Mouse (Mus musculus) ovary, adult 2 months (tissue): ENCODE data around the gene Padi3. TPM values are rescaled to one million over a fixed set of nuclear protein-coding genes. Genes with fewer than 3 reads are reported as not detected.

ENCODE experiments used
- polyA plus RNA-seq: library from polyadenylated mRNA; depleted of rRNA; stranded (reverse); fragments of >200 nt; gene quantifications from 2 replicates; pipeline ENCODE4 v1.2.3, GENCODE M21; 2012; rRNA removed

Gene Padi3
- 0.17 and 0.28 TPM in 2 replicates for polyA plus RNA-seq

DNA sequence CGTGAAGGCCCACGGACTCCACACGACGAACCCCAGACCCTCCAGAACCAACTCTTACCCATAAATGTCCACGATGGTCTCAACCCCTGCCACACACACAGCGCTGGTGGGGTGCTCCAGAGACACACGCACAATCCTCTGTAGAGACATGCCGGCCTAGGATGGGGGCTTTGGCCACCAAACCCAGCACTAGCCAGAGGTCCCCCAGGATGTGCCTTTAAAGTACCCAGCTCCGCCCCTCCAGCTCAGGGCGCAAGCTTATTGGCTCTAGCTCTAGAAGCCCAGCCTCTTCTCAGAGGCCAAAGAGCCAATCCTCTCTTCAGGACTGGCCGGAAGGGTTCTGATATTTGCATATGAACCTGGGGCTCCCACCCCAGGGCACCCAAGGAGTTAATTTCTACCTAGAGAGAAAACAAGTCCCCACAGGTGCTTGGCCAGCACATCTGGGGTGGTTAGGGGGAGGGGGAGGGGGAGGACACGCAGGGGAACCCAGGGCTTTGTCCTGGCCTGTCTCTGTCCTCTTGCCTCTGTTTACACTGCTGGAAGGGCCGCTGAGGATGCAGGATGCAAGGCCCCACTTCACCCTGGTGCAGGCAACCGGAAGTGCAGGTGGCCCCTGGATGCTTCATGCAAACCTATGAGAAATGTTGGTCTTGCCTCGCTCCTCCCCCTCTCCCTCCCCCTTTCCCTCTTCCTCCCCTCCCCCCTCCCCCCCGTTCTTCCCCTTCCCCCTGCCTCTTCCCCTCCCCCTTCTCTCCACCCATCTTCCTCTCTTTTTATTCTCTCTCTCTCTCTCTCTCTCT is at the start of gene Padi3:
Padi3 (minus strand) TSS at position 191 of the 803 bp plus-strand sequence.

DNA sequence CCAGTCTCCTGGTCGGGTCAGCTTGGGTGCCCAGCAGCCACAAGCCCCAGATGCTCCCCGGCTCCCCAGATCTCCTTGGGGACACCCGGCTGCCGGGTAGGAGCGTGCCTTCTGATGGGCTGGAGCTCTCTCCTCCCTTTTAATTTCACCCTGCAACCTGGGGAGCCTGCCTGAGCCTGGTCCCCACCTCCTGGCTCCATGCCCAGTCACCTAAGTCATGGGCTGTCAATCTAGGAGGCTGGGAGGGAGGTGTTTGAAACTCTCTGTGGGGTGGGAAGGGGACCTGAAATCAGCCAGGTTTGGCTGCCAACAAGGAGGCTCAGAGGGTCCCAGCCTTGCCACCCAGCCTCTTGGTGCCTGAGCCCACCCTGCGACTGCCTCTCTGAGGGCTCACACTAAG is 35.2 kb upstream of the Padi3 start, which contains the start of gene Padi1:
Padi1 (minus strand) TSS at position 113 of the 400 bp plus-strand sequence.

DNA sequence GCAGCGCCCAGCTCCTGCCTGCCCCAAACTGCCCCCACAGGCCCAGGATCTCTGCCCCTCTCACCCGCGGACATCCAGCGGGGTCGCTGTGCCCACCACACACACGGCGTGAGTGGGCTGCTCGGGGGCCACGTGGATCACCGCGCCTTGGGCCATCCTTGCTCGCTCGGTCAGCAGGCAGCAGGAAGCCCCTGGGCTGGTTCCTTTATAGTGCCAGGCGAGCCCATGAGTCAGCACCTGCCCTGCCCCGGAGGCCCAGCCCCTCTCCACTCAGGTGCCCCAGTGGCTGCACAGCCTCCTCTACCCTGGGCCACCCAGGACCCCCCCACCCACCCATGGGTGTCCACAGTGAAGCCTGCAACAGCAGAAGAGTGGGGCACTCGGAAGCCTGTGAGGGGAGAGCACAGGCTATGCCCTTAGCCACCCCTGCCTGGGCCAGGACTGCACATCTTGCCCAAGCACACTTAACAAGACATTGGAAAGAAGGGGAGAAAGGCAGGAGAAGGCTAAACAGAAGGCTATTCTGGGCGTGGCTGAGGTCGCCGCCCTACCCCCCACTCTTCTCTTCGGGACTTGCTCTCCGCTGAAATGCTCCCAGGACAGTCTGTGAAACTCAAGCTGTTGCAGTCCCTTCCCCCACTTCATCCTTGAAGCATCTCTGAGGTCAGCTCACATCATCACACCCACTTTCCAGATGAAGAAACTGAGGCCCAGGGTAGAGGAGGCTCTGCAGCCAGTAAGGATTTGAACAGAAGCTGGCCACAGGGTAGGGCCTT is 36.2 kb downstream of the Padi3 start, which contains the start of gene Padi4:
Padi4 (minus strand) TSS at position 212 of the 776 bp plus-strand sequence.

DNA sequence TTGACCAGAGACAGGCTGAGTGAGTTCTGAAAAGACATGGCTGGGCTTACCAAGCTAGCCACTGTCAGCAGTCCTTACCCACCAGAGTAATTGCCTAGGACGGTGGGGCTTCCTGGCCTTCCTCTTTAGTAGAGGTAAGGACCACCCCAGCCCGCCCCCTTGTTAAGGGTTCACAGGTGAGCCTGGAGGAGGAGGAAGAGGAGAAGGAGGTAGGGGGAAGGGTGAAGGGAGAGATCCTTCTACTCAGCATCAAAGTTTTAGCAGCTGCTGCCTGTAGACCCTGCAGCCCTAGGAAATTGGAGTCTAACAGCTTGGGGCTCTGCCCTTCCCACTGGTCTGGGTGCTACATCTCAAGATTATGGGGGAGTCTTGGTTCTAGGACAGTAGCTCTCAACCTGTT is 67.9 kb downstream of the Padi3 start, which contains the start of gene Padi6:
Padi6 (minus strand) TSS at position 101 of the 400 bp plus-strand sequence.

Other genes with a start within 250 kb of the Padi3 start
- gene Arhgef10l, start 144.6 kb downstream of the Padi3 start, polyA plus RNA-seq: 45.7 and 56.8 TPM in 2 replicates
- 94.8 and 110 TPM in 2 replicates for gene Rcc2, start 110.1 kb downstream of the Padi3 start, polyA plus RNA-seq
- gene Padi6, start 68.0 kb downstream of the Padi3 start, polyA plus RNA-seq: 80.5 and 96.4 TPM in 2 replicates
- gene Padi4, start 36.4 kb downstream of the Padi3 start, polyA plus RNA-seq: 5.9 and 8.1 TPM in 2 replicates
- 16.9 and 52.4 TPM in 2 replicates for gene Padi1, start 35.1 kb upstream of the Padi3 start, polyA plus RNA-seq
- 8.2 and 25.6 TPM in 2 replicates for gene Padi2, start 95.7 kb upstream of the Padi3 start, polyA plus RNA-seq
- 191 and 217 TPM in 2 replicates for gene Sdhb, start 150.6 kb upstream of the Padi3 start, polyA plus RNA-seq
- 280 and 314 TPM in 2 replicates for gene Atp13a2, start 176.2 kb upstream of the Padi3 start, polyA plus RNA-seq
- gene Mfap2, start 199.8 kb upstream of the Padi3 start, polyA plus RNA-seq: 393 and 502 TPM in 2 replicates
- 51.6 and 59.3 TPM in 2 replicates for gene Crocc, start 249.9 kb upstream of the Padi3 start, polyA plus RNA-seq